Mouse (Mus musculus): ENCODE results near the gene Map4. TPM values are rescaled to one million over a fixed set of nuclear protein-coding genes. Genes with fewer than 3 reads are reported as not detected.

The Map4 gene
- 69.1 and 88.4 TPM in 2 replicates for polyA plus RNA-seq (2016; fragmentation: Nextera tagmentation; extraction: Ambion mirVana)

DNA sequence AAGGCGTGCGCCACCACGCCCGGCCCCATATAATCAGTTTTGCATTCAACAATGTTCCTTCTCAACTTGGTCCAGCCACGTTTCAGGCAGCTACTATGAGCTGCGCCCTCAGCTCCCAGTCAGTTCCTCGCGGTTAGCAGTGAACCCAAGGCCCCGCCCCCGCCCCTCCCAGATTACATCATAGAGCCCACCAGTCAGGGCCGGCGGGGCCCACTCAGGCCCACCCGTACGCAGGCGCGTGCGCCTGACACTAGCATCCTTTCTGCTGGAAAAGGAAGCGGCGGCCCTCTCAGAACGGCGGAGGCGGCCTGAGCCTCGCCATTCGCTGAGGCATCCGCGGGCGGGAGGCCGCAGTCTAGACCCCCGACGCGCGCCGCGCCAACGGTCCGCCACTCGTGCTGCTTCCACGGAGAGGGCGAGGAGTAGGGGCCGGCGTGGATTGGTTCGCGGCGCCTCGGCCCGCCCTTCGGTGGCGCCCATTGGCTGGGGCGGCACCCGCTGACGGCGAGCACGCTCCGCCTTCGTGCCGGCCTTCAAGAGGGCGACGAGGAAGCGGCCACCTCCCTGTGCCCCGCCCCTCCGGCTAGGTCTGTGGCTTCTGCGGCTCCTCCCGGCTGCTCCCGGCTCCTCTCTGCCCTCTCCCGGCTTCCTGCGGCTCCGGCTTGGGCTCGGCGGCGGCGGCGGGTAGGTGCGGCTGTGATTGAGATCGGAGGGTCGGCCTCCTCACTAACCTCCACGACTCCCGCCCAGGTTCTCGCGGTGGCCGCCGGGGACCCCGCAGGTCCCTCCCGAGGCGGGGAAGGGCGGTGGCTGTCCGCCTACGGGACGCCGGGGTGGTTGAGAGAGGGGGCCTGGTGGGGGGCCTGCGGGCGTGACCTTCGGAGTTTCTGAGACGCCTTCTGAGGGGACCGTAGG lies at the start of gene Map4:
TSS of gene Map4 (plus strand) at position 204 of the 915 bp plus-strand sequence.
- Histone ChIP-seq H3K4me3 (peak within 1 kb of the TSS; percentile 82), H3K36me3 (no peaks in the 10 kb centered on the region), H3K27ac (peak within 1 kb of the TSS; percentile 95), H3K27me3 (ENCODE audit: insufficient read depth, poor library complexity, severe bottlenecking) (no peaks in the 10 kb centered on the region), H3K9me3 (no peaks in the 10 kb centered on the region), H3K4me1 (peaks cover 15% of the 10 kb centered on the region)
- DNase-seq (ENCODE audit: low spot score), result peak; percentile 98
- WGBS, result under 1% methylated on average over 88 of the region's 94 CpGs

GRCm38 (mm10) chr9:109886259-109886658 lies 45.0 kb upstream of the Map4 start:
- Histone ChIP-seq H3K4me3 (no peak overlapping the region), H3K36me3 (peaks cover 100% of the 10 kb centered on the region), H3K27me3 (ENCODE audit: insufficient read depth, poor library complexity, severe bottlenecking) (no peaks in the 10 kb centered on the region), H3K27ac (no peak overlapping the region), H3K4me1 (no peaks in the 10 kb centered on the region), H3K9me3 (no peaks in the 10 kb centered on the region)
- WGBS, result 65% methylated on average over 4 of the region's 4 CpGs
- no peak for DNase-seq (ENCODE audit: low spot score)

DNA sequence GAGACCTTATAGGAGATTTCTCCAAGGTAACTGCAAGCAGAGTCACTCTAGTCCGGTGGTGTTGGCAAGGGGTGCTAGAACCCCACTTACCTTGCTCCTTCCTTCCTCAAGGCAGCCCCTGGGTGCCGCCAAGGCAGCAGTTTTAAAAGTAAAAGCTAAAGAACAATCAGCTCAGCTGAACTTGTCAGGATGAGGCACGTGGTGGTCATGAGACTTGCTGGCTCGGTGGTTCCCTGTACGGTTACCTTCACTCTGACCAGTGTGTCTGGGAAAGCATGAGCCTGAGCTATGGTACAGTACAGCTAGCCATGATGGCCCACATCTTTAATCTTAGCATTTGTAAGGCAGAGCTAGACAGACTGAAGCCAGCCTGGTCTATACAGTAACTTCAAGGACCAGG lies 43.9 kb upstream of the Map4 start:
- no peaks in the 10 kb centered on the region for H3K9me3 ChIP-seq
- WGBS, result 96% methylated on average over 5 of the region's 5 CpGs
- H3K4me1 ChIP-seq, result no peaks in the 10 kb centered on the region
- no peak for DNase-seq (ENCODE audit: low spot score)
- no peak overlapping the region for H3K4me3 ChIP-seq
- H3K27ac ChIP-seq, result no peak overlapping the region
- H3K27me3 ChIP-seq (ENCODE audit: insufficient read depth, poor library complexity, severe bottlenecking), result no peaks in the 10 kb centered on the region
- H3K36me3 ChIP-seq, result peaks cover 100% of the 10 kb centered on the region

- WGBS, result 86% methylated on average over 8 of the region's 8 CpGs
- no peak for DNase-seq (ENCODE audit: low spot score)
- Histone ChIP-seq H3K27ac (no peak overlapping the region), H3K9me3 (no peaks in the 10 kb centered on the region), H3K4me3 (no peak overlapping the region), H3K36me3 (peaks cover 90% of the 10 kb centered on the region), H3K4me1 (peaks cover 10% of the 10 kb centered on the region), H3K27me3 (ENCODE audit: insufficient read depth, poor library complexity, severe bottlenecking) (no peaks in the 10 kb centered on the region)
Observed at GRCm38 (mm10) chr9:109891501-109891900, 39.8 kb upstream of the Map4 start.

DNA sequence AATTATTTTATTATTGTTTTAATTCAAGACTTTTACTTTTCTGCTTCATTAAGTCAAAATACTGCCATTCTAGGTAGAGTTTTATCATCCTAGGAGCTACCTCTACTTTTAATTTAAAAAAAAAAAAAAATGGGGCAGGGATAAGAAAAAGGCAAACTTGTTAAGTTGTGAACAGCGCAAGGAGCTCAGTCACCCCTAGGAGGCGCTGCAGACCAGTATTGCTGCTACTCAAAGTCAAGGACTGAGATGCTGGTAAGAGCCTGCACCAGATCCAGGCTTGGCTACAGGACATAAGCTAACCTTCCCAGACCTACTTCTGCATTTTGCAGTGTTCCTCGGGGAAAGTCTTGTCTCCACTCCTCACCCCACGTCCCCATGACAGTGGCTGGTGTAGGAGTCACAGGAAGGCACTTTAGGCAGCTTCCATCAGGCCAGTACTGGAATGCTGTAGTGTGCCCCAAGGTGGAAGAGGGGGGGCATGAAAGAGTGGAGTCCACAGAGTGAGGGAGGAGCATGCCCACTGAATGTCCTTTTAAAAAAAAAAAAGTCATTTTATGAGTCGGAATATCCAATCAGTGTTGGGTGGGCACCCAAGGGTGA lies 38.5 kb upstream of the Map4 start:
- no peaks in the 10 kb centered on the region for H3K27me3 ChIP-seq (ENCODE audit: insufficient read depth, poor library complexity, severe bottlenecking)
- H3K4me3 ChIP-seq, result no peak overlapping the region
- DNase-seq (ENCODE audit: low spot score), result no peak
- H3K9me3 ChIP-seq, result no peaks in the 10 kb centered on the region
- H3K4me1 ChIP-seq, result peaks cover 10% of the 10 kb centered on the region
- H3K36me3 ChIP-seq, result peaks cover 77% of the 10 kb centered on the region
- no peak overlapping the region for H3K27ac ChIP-seq
- 69% methylated on average over 5 of the region's 5 CpGs for WGBS

DNA sequence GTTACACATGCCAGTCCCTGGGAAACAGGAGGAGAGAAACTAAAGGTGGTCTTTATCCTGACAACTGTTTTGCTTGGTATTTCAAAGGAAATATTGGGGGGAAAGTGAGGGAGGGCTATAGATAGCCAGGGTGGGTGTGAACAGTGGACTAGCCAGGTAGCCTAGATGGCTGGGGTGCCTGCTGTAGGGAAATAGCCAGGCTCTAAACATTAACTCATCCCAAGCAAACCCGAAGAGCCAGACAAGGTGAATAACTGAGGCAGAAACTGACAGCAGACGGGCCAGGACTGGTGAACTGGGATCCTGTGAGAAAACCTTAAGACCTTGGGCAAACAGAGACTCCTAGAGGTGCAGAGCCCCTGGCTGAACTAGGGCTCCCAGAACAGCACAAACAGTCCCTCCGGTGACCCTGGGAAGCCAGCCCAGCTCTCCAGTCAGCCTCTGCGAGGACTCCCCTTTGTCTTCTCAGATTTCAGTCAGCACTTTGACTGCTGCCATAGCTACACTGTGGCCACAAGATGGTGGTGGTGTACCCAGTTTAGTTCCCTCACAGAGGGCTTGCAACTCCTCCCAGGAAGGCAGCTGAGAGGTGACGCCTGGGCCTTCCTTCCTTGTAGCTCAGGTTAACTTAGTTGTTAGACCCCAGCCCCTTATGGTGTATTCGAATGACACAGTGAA lies 36.7 kb upstream of the Map4 start:
- Histone ChIP-seq H3K9me3 (no peaks in the 10 kb centered on the region), H3K4me1 (peaks cover 13% of the 10 kb centered on the region), H3K27me3 (ENCODE audit: insufficient read depth, poor library complexity, severe bottlenecking) (no peaks in the 10 kb centered on the region), H3K27ac (peak overlapping the region; percentile 76), H3K4me3 (no peak overlapping the region), H3K36me3 (peaks cover 59% of the 10 kb centered on the region)
- DNase-seq (ENCODE audit: low spot score), result peak; percentile 89
- 36% methylated on average over 6 of the region's 6 CpGs for WGBS

- Histone ChIP-seq H3K9me3 (no peaks in the 10 kb centered on the region), H3K4me1 (peaks cover 21% of the 10 kb centered on the region), H3K4me3 (no peak overlapping the region), H3K36me3 (peaks cover 49% of the 10 kb centered on the region), H3K27me3 (ENCODE audit: insufficient read depth, poor library complexity, severe bottlenecking) (no peaks in the 10 kb centered on the region), H3K27ac (no peak overlapping the region)
- no peak for DNase-seq (ENCODE audit: low spot score)
- 82% methylated on average over 6 of the region's 6 CpGs for WGBS
Observed at GRCm38 (mm10) chr9:109895593-109895992, 35.7 kb upstream of the Map4 start.

- Histone ChIP-seq H3K4me3 (no peak overlapping the region), H3K9me3 (no peaks in the 10 kb centered on the region), H3K27ac (no peak overlapping the region), H3K36me3 (peaks cover 40% of the 10 kb centered on the region), H3K27me3 (ENCODE audit: insufficient read depth, poor library complexity, severe bottlenecking) (no peaks in the 10 kb centered on the region), H3K4me1 (peaks cover 23% of the 10 kb centered on the region)
- WGBS, result 76% methylated on average over 8 of the region's 8 CpGs
- DNase-seq (ENCODE audit: low spot score), result no peak
Observed at GRCm38 (mm10) chr9:109896253-109897150, 34.8 kb upstream of the Map4 start.

GRCm38 (mm10) chr9:109898027-109898426 lies 33.2 kb upstream of the Map4 start:
- Histone ChIP-seq H3K27me3 (ENCODE audit: insufficient read depth, poor library complexity, severe bottlenecking) (no peaks in the 10 kb centered on the region), H3K36me3 (peaks cover 25% of the 10 kb centered on the region), H3K27ac (no peak overlapping the region), H3K9me3 (no peaks in the 10 kb centered on the region), H3K4me3 (no peak overlapping the region), H3K4me1 (peaks cover 23% of the 10 kb centered on the region)
- WGBS, result 31% methylated on average over 2 of the region's 2 CpGs
- DNase-seq (ENCODE audit: low spot score), result no peak

DNA sequence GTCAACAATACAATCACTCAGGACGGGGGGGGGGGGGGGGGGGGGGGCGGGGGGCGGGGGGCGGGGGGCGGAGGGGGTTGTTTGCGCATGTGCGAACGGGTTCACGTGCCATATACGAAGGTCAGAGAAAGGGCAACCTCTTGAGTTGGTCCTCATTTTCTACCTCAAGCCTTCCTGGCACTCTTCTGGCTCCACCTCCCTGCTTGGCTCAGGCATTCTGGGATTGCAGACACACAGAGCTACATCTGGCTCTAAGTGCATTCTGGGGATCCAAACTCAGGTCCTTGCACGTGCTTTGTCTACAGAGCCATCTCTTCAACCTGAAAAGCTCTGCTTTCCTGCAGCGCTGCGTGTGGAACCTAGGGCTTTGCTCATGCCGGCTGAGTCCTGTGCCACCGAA lies 31.9 kb upstream of the Map4 start:
- H3K4me3 ChIP-seq, result no peak overlapping the region
- no peak for DNase-seq (ENCODE audit: low spot score)
- H3K27me3 ChIP-seq (ENCODE audit: insufficient read depth, poor library complexity, severe bottlenecking), result no peaks in the 10 kb centered on the region
- peak overlapping the region; percentile 47; the same call in 1 of the 2 replicates for H3K27ac ChIP-seq
- H3K4me1 ChIP-seq, result peaks cover 18% of the 10 kb centered on the region
- H3K36me3 ChIP-seq, result peaks cover 11% of the 10 kb centered on the region; the same call in 1 of the 2 replicates
- H3K9me3 ChIP-seq, result no peaks in the 10 kb centered on the region
- WGBS, result 55% methylated on average over 9 of the region's 15 CpGs

DNA sequence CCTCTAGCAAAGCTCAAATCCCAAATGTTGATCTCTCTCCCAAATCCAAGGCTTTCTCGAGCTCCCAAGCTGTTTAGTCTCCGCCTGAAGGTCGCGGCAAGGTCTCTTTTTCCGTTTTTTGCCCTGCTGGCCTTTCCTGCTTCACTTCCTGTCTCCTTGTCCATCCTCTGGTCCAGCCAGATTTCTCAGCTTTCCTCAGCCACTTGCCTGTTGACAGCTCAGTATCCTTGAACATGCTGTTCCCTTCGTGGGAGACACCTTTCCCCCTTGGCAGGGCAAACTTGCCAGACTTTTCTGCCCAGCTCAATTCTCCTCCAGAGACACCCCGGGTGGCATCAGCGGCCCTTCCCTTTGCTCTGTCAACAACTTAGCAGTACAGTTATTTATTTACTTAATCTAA lies 31.5 kb upstream of the Map4 start:
- Histone ChIP-seq H3K27me3 (ENCODE audit: insufficient read depth, poor library complexity, severe bottlenecking) (no peaks in the 10 kb centered on the region), H3K9me3 (no peaks in the 10 kb centered on the region), H3K4me1 (peaks cover 14% of the 10 kb centered on the region), H3K4me3 (no peak overlapping the region), H3K27ac (peak overlapping the region; percentile 47; the same call in 1 of the 2 replicates), H3K36me3 (peaks cover 7% of the 10 kb centered on the region; the same call in 1 of the 2 replicates)
- no peak for DNase-seq (ENCODE audit: low spot score)
- WGBS, result 51% methylated on average over 8 of the region's 8 CpGs

- no peak for DNase-seq (ENCODE audit: low spot score)
- peaks cover 3% of the 10 kb centered on the region; the same call in 1 of the 2 replicates for H3K36me3 ChIP-seq
- H3K27ac ChIP-seq, result no peak overlapping the region
- H3K27me3 ChIP-seq (ENCODE audit: insufficient read depth, poor library complexity, severe bottlenecking), result no peaks in the 10 kb centered on the region
- H3K4me1 ChIP-seq, result peaks cover 13% of the 10 kb centered on the region
- H3K4me3 ChIP-seq, result no peak overlapping the region
- H3K9me3 ChIP-seq, result no peaks in the 10 kb centered on the region
- 87% methylated on average over 3 of the region's 3 CpGs for WGBS
Observed at GRCm38 (mm10) chr9:109900604-109901003, 30.7 kb upstream of the Map4 start.

Measured in heart, embryonic 10.5 days (tissue).